Mouse (Mus musculus): ENCODE measurements around the gene Gm4340. TPM values are rescaled to one million over a fixed set of nuclear protein-coding genes. Genes with fewer than 3 reads are reported as not detected.
"Not testable (repeated sequence)": the region's sequence is repeated elsewhere in the genome, so short reads cannot be mapped to it uniquely, and the experiment has no call there.

The Gm4340 gene
- polyA plus RNA-seq (2016; fragmentation: Nextera tagmentation; extraction: Ambion mirVana) = not detected in 2 replicates

- H3K27ac ChIP-seq; H3K36me3 ChIP-seq; ATAC-seq; H3K9me3 ChIP-seq (replicated peaks); H3K27me3 ChIP-seq (replicated peaks); H3K4me2 ChIP-seq; H3K4me3 ChIP-seq; H3K9ac ChIP-seq; H3K4me1 ChIP-seq: not testable (repeated sequence)
- WGBS (ENCODE audit: insufficient replicate concordance) = no CpG with 5 or more reads among the region's 3 CpGs
Observed at GRCm38 (mm10) chr10:104193742-104194141, at the start of gene Gm4340. TSS of gene Gm4340 (plus strand) at chr10:104194042.

GRCm38 (mm10) chr10:104151197-104151596, 42.6 kb upstream of the Gm4340 start, which contains the start of gene Gm6763:
TSS of gene Gm6763 (plus strand) at chr10:104151497.
- H3K27me3 ChIP-seq (replicated peaks); H3K27ac ChIP-seq; ATAC-seq; H3K9me3 ChIP-seq (replicated peaks); H3K4me3 ChIP-seq; H3K4me2 ChIP-seq; H3K9ac ChIP-seq; H3K4me1 ChIP-seq; H3K36me3 ChIP-seq: not testable (repeated sequence)
- WGBS (ENCODE audit: insufficient replicate concordance) = no CpG with 5 or more reads among the region's 3 CpGs

GRCm38 (mm10) chr10:104159706-104160105, 34.1 kb upstream of the Gm4340 start, which contains the start of gene Gm8764:
TSS of gene Gm8764 (plus strand) at chr10:104160006.
- not testable (repeated sequence) for H3K4me1 ChIP-seq; H3K27me3 ChIP-seq (replicated peaks); H3K4me2 ChIP-seq; H3K9ac ChIP-seq; H3K4me3 ChIP-seq; H3K27ac ChIP-seq; H3K9me3 ChIP-seq (replicated peaks); ATAC-seq; H3K36me3 ChIP-seq
- no CpG with 5 or more reads among the region's 3 CpGs for WGBS (ENCODE audit: insufficient replicate concordance)

DNA sequence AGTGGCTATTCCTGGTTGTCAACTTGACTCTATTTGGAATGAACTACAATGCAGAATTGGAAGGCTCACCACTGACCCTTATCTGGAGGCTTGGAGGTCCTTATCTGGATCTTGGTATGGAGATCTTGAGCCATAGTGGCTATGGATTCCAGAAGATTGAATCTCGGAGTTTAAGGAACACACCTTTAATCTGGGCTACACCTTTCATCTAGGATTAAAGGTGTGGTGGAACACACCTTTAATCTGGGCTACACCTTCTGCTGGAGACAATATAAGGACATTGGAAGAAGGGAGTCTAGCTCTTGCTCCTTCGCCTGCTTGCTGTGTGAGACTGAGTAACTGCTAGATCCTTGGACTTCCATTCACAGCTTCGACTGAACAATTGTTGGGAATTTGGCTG, 25.6 kb upstream of the Gm4340 start, which contains the start of gene Gm21304:
TSS of gene Gm21304 (plus strand) at position 301 of the 400 bp plus-strand sequence.
- H3K27ac ChIP-seq; H3K27me3 ChIP-seq (replicated peaks); H3K4me2 ChIP-seq; ATAC-seq; H3K9me3 ChIP-seq (replicated peaks); H3K4me3 ChIP-seq; H3K4me1 ChIP-seq; H3K9ac ChIP-seq; H3K36me3 ChIP-seq: not testable (repeated sequence)
- no CpG with 5 or more reads among the region's 3 CpGs for WGBS (ENCODE audit: insufficient replicate concordance)

DNA sequence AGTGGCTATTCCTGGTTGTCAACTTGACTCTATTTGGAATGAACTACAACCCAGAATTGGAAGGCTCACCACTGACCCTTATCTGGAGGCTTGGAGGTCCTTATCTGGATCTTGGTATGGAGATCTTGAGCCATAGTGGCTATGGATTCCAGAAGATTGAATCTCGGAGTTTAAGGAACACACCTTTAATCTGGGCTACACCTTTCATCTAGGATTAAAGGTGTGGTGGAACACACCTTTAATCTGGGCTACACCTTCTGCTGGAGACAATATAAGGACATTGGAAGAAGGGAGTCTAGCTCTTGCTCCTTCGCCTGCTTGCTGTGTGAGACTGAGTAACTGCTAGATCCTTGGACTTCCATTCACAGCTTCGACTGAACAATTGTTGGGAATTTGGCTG, 17.1 kb upstream of the Gm4340 start, which contains the start of gene Gm21312:
TSS of gene Gm21312 (plus strand) at position 301 of the 400 bp plus-strand sequence.
- ATAC-seq; H3K27me3 ChIP-seq (replicated peaks); H3K4me3 ChIP-seq; H3K9me3 ChIP-seq (replicated peaks); H3K9ac ChIP-seq; H3K27ac ChIP-seq; H3K4me2 ChIP-seq; H3K4me1 ChIP-seq; H3K36me3 ChIP-seq: not testable (repeated sequence)
- WGBS (ENCODE audit: insufficient replicate concordance) = no CpG with 5 or more reads among the region's 3 CpGs

- not testable (repeated sequence) for H3K9me3 ChIP-seq (replicated peaks); H3K9ac ChIP-seq; ATAC-seq; H3K4me1 ChIP-seq; H3K27me3 ChIP-seq (replicated peaks); H3K4me3 ChIP-seq; H3K27ac ChIP-seq; H3K4me2 ChIP-seq; H3K36me3 ChIP-seq
- no CpG with 5 or more reads among the region's 3 CpGs for WGBS (ENCODE audit: insufficient replicate concordance)
Observed at GRCm38 (mm10) chr10:104185233-104185632, 8.6 kb upstream of the Gm4340 start, which contains the start of gene Gm20765. TSS of gene Gm20765 (plus strand) at chr10:104185533.

- no peaks in the 10 kb centered on the region for H3K9me3 ChIP-seq (replicated peaks)
- no peak overlapping the region for H3K27ac ChIP-seq
- no peak overlapping the region for H3K9ac ChIP-seq
- H3K4me2 ChIP-seq = no peak overlapping the region
- WGBS (ENCODE audit: insufficient replicate concordance) = 55% methylated on average over 1 of the region's 1 CpGs
- ATAC-seq = no peak
- H3K4me3 ChIP-seq = no peak overlapping the region
- no peaks in the 10 kb centered on the region for H3K4me1 ChIP-seq
- H3K36me3 ChIP-seq = no peaks in the 10 kb centered on the region
- no peaks in the 10 kb centered on the region for H3K27me3 ChIP-seq (replicated peaks)
Observed at GRCm38 (mm10) chr10:104209655-104210054, 15.8 kb downstream of the Gm4340 start.

- Histone ChIP-seq H3K27me3 (replicated peaks) (no peaks in the 10 kb centered on the region), H3K4me3 (no peak overlapping the region), H3K4me2 (no peak overlapping the region), H3K4me1 (no peaks in the 10 kb centered on the region), H3K36me3 (no peaks in the 10 kb centered on the region), H3K9ac (no peak overlapping the region), H3K9me3 (replicated peaks) (no peaks in the 10 kb centered on the region), H3K27ac (no peak overlapping the region)
- ATAC-seq = no peak
- 51% methylated on average over 3 of the region's 3 CpGs for WGBS (ENCODE audit: insufficient replicate concordance)
Observed at GRCm38 (mm10) chr10:104210268-104210990, 16.6 kb downstream of the Gm4340 start.

- Histone ChIP-seq H3K4me1 (no peaks in the 10 kb centered on the region), H3K4me3 (no peak overlapping the region), H3K27ac (no peak overlapping the region), H3K27me3 (replicated peaks) (no peaks in the 10 kb centered on the region), H3K4me2 (no peak overlapping the region), H3K36me3 (no peaks in the 10 kb centered on the region), H3K9ac (no peak overlapping the region), H3K9me3 (replicated peaks) (no peaks in the 10 kb centered on the region)
- 70% methylated on average over 5 of the region's 5 CpGs for WGBS (ENCODE audit: insufficient replicate concordance)
- no peak for ATAC-seq
Observed at GRCm38 (mm10) chr10:104214527-104214926, 20.7 kb downstream of the Gm4340 start.

DNA sequence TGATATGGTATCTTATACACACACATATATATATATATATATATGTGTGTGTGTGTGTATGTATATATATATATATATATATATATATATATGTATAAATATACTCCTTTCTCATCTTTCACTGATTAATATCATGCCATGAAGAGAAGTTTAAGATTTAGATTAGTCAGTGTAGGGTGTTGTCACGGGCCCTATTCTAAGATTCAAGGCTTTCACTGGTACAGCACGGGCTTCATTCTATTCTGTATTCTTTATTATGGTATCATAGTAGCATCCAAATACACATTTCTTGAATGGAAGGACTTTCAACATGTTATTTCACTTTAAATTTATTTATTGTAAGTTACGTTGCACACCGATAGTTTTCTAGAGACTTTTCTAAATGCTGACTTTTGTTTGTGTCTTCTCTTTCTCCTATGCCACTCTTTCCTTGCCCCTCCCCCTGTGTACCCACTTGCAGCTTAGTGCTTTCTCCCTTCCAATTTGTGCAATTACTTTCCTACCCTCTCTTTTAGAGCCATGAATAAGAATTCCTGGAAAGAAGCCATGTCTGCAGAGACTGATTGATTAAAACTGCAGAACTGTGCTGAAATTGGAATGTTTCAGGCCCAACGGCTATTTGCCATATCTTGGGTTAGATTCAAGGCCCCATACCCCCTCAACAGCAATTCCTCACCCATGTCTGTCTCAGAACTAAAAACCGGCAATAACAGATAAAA, 26.6 kb downstream of the Gm4340 start:
- WGBS (ENCODE audit: insufficient replicate concordance) = 68% methylated on average over 6 of the region's 6 CpGs
- Histone ChIP-seq H3K27me3 (replicated peaks) (no peaks in the 10 kb centered on the region), H3K36me3 (no peaks in the 10 kb centered on the region), H3K27ac (no peak overlapping the region), H3K4me3 (no peak overlapping the region), H3K9ac (no peak overlapping the region), H3K9me3 (replicated peaks) (no peaks in the 10 kb centered on the region), H3K4me1 (no peaks in the 10 kb centered on the region), H3K4me2 (no peak overlapping the region)
- ATAC-seq = no peak

Data from liver, embryonic 12.5 days (tissue).